Mouse (Mus musculus) myocyte (in vitro differentiated cells): ENCODE results near the gene Ubqln5. TPM values are rescaled to one million over a fixed set of nuclear protein-coding genes. Genes with fewer than 3 reads are reported as not detected.

Source experiments
- H3K27me3 ChIP-seq: one replicate; pipeline ENCODE4 v1.6.1; 2011; ENCODE audit not compliant: control insufficient read depth, insufficient read depth, insufficient read length
- H3K36me3 ChIP-seq: one replicate; pipeline ENCODE4 v1.6.1; 2011; ENCODE audit not compliant: control insufficient read depth, insufficient read depth
- H3K4me2 ChIP-seq: one replicate; pipeline ENCODE4 v1.6.1; 2011; ENCODE audit warnings: low read depth, control low read depth
- H3K4me3 ChIP-seq: one replicate; pipeline ENCODE4 v1.5.1; 2011; ENCODE audit warnings: mild to moderate bottlenecking, control low read depth, moderate library complexity
- H3K79me2 ChIP-seq: one replicate; pipeline ENCODE4 v1.6.1; 2011; ENCODE audit not compliant: control insufficient read depth, insufficient read depth
- H3ac ChIP-seq: one replicate; pipeline ENCODE4 v1.6.1; 2011; ENCODE audit not compliant: control insufficient read depth, insufficient read length
- CEBPB ChIP-seq: IDR thresholded peaks from 2 replicates; pipeline ENCODE4 v1.6.1; 2011; ENCODE audit warnings: mild to moderate bottlenecking, moderate library complexity; ENCODE audit not compliant: poor library complexity, insufficient read depth, severe bottlenecking
- E2F4 ChIP-seq: IDR thresholded peaks from one replicate; pipeline ENCODE4 v1.6.1; 2011; ENCODE audit warnings: mild to moderate bottlenecking, control low read depth, moderate library complexity; ENCODE audit not compliant: insufficient read depth
- MAX ChIP-seq: IDR thresholded peaks from one replicate; pipeline ENCODE4 v1.6.1; 2011; ENCODE audit warnings: low read depth, mild to moderate bottlenecking, control low read depth
- MYOD1 ChIP-seq, 3 experiments: IDR thresholded peaks; one replicate each; pipeline ENCODE4 v1.6.1; 2011; ENCODE audit warnings: control low read depth in 2 of 3, low read depth in 2 of 3, mild to moderate bottlenecking in 2 of 3, moderate library complexity in 1 of 3; ENCODE audit not compliant: insufficient read length in 2 of 3, control insufficient read depth in 1 of 3
- MYOG ChIP-seq, 3 experiments: IDR thresholded peaks; one replicate each; pipeline ENCODE4 v1.6.1; 2011; ENCODE audit warnings: control low read depth in 2 of 3, low read depth in 2 of 3, mild to moderate bottlenecking in 2 of 3; ENCODE audit not compliant: insufficient read length in 2 of 3, control insufficient read depth in 1 of 3, insufficient read depth in 1 of 3
- POLR2A ChIP-seq: IDR thresholded peaks from one replicate; pipeline ENCODE4 v1.6.1; 2011; ENCODE audit warnings: low read depth, mild to moderate bottlenecking, control low read depth, moderate library complexity; ENCODE audit not compliant: insufficient read length
- POLR2AphosphoS2 ChIP-seq: IDR thresholded peaks from one replicate; pipeline ENCODE4 v1.6.1; 2011; ENCODE audit warnings: low read depth, control low read depth; ENCODE audit not compliant: insufficient read length
- REST ChIP-seq: IDR thresholded peaks from one replicate; pipeline ENCODE4 v1.6.1; 2011; ENCODE audit warnings: mild to moderate bottlenecking, control low read depth, moderate library complexity; ENCODE audit not compliant: insufficient read depth, insufficient read length
- SRF ChIP-seq: IDR thresholded peaks from one replicate; pipeline ENCODE4 v1.6.1; 2011; ENCODE audit warnings: low read depth; ENCODE audit not compliant: control insufficient read depth, insufficient read length
- TCF12 ChIP-seq: IDR thresholded peaks from one replicate; pipeline ENCODE4 v1.6.1; 2011; ENCODE audit warnings: mild to moderate bottlenecking, control low read depth; ENCODE audit not compliant: poor library complexity, insufficient read depth, severe bottlenecking
- TCF3 ChIP-seq: IDR thresholded peaks from one replicate; pipeline ENCODE4 v1.6.1; 2011; ENCODE audit warnings: low read depth, control low read depth; ENCODE audit not compliant: insufficient read length
- USF1 ChIP-seq: IDR thresholded peaks from one replicate; pipeline ENCODE4 v1.6.1; 2011; ENCODE audit warnings: low read depth, mild to moderate bottlenecking, control low read depth, moderate library complexity
- polyA plus RNA-seq: library from polyadenylated mRNA; unstranded; fragments of >200 nt; fragmentation: generic; extraction: Trizol; gene quantifications from one replicate; pipeline ENCODE4 v1.2.1, GENCODE M21; 2012; ENCODE audit warnings: missing spikeins

Ubqln5 gene
- polyA plus RNA-seq, 1 experiment = not detected

DNA sequence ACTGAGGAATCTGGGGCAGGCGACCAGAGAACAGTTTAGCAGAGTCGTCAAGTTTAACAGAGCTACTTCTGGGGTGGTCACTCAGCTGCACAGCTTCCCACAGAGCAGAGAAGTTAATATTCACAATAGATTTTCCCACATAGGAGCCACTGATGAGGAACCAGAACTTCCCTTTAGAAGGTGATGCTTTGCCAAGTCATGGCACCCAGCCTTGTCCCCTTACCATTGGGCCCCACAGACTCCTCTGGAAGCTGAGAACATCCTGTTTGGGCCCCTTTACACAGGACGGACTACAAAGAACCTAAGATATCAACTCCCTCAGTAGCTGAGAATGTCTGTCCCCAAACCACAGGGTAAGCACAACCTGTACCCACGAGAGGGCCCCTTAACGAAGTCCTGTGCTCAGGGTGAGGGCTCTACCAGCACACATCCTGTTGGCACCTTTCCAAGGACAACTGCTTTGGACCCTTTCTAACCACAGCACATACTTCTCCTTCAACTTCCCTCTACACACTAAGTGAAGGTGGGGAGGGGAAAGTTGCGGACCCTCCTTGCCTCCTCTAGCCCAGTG is 40.1 kb upstream of the Ubqln5 start:
- Histone ChIP-seq H3K4me2 (no peak overlapping the region), H3K27me3 (no peaks in the 10 kb centered on the region), H3ac (no peak overlapping the region), H3K4me3 (no peak overlapping the region), H3K79me2 (no peaks in the 10 kb centered on the region), H3K36me3 (no peaks in the 10 kb centered on the region)
- TF ChIP-seq POLR2A (no peak), TCF3 (no peak), SRF (no peak), MYOD1 (IDR thresholded peaks at IDR 0.05; ENCODE audit: control insufficient read depth in 1 of 3, insufficient read length in 2 of 3, low read depth in 2 of 3) (no peak), TCF12 (no peak), CEBPB (no peak), POLR2AphosphoS2 (no peak), REST (no peak), USF1 (no peak), E2F4 (no peak), MAX (no peak), MYOG (IDR thresholded peaks at IDR 0.05; ENCODE audit: control insufficient read depth in 1 of 3, insufficient read depth in 1 of 3, insufficient read length in 2 of 3, low read depth in 2 of 3) (no peak)

DNA sequence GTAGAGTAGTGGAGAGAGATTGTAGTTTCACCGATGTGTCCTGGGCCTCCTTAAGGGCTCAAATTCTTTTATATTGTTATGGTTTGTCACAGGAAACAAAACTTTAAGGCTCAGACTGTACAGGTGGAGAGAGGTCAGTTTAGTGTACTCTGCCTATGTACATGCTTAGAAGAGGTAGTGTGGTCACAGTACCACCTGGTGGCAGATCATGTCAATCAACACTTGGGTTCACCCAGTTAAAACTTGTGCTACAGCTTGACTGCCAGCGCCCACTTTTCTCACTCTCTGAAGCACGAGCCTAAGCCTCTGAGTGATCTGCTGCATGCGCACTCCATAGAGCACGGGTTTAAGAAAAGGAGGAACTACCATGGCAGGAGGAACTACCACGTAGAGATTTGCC is 37.5 kb upstream of the Ubqln5 start:
- H3K4me3 ChIP-seq = no peak overlapping the region
- H3K27me3 ChIP-seq = no peaks in the 10 kb centered on the region
- no peak overlapping the region for H3ac ChIP-seq
- H3K79me2 ChIP-seq = no peaks in the 10 kb centered on the region
- no peaks in the 10 kb centered on the region for H3K36me3 ChIP-seq
- TF ChIP-seq MYOG (IDR thresholded peaks at IDR 0.05; ENCODE audit: control insufficient read depth in 1 of 3, insufficient read depth in 1 of 3, insufficient read length in 2 of 3, low read depth in 2 of 3) (no peak), MAX (no peak), POLR2AphosphoS2 (no peak), TCF3 (no peak), CEBPB (no peak), POLR2A (no peak), TCF12 (no peak), REST (no peak), SRF (no peak), MYOD1 (IDR thresholded peaks at IDR 0.05; ENCODE audit: control insufficient read depth in 1 of 3, insufficient read length in 2 of 3, low read depth in 2 of 3) (no peak), E2F4 (no peak), USF1 (no peak)
- no peak overlapping the region for H3K4me2 ChIP-seq

DNA sequence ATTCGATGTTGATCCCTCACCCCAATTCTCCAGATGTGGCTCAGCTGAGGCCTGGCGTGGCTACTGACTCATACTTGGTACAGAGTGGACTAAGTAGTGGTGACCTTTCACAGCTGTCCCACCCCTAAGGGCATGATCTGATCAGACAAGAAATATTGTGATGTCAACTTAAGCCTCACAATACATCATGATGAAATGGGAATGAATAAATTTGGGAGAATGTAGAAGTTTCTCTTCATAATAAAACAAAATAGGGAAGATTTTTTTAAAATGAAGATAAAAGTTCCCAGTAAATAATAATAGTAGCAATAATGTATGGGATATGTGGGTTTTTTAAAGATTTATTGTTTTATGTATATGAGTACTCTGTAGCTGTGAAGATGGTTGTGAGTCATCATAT is 20.8 kb upstream of the Ubqln5 start, which contains the start of gene Ubqlnl:
Ubqlnl (minus strand) TSS at position 101 of the 400 bp plus-strand sequence.
- Histone ChIP-seq H3ac (no peak within 1 kb of the TSS), H3K4me2 (no peak within 1 kb of the TSS), H3K36me3 (no peaks in the 10 kb centered on the region), H3K4me3 (no peak within 1 kb of the TSS), H3K79me2 (no peaks in the 10 kb centered on the region), H3K27me3 (no peaks in the 10 kb centered on the region)
- TF ChIP-seq MYOG (IDR thresholded peaks at IDR 0.05; ENCODE audit: control insufficient read depth in 1 of 3, insufficient read depth in 1 of 3, insufficient read length in 2 of 3, low read depth in 2 of 3) (no peak), REST (no peak), E2F4 (no peak), MAX (no peak), POLR2A (no peak), MYOD1 (IDR thresholded peaks at IDR 0.05; ENCODE audit: control insufficient read depth in 1 of 3, insufficient read length in 2 of 3, low read depth in 2 of 3) (no peak), POLR2AphosphoS2 (no peak), SRF (no peak), TCF12 (no peak), CEBPB (no peak), TCF3 (no peak), USF1 (no peak)

DNA sequence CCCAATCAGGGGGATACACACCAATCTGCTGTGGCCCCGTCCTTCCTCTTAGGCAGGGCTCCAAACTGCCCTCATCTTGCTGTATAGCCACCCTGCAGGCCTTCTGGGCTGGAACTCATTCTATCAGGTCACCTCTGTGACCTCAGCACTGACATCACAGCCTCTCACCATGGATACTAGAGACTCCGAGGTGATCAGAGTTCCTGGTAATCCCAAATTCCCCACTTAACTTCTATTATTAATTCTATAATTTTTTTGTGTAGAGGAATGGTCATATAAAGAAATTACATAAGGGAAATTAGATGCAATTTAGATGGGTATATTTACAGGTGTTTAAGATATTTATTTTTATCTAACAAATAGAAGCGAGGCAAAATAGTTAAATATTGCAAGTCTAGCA is 13.6 kb upstream of the Ubqln5 start, which contains the start of gene Ubqln3:
Ubqln3 (minus strand) TSS at position 101 of the 400 bp plus-strand sequence.
- Histone ChIP-seq H3K36me3 (no peaks in the 10 kb centered on the region), H3K27me3 (no peaks in the 10 kb centered on the region)

DNA sequence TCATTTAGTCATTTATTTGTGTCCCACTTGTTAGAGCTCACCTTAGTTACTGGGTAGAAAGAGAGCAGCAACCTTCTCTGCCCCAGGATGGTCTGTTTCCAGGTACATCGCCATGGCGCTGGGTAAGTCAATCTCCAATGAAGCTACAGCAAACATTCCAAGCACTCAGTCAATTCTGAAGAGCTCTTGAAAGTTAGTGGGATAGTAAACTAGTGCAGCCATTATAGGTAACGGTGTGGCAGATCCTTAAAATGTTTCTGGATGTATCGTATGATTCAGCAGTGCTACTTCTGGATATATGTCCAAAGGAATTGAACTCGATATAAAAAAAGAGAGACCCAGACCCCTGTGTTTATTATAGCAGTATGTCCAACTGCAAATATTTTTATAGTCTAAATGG is 7.7 kb upstream of the Ubqln5 start, which contains the start of gene Olfr643:
Olfr643 (minus strand) TSS at position 101 of the 400 bp plus-strand sequence.
- H3K79me2 ChIP-seq = no peaks in the 10 kb centered on the region
- no peak within 1 kb of the TSS for H3K4me3 ChIP-seq
- H3K27me3 ChIP-seq = no peaks in the 10 kb centered on the region
- no peak within 1 kb of the TSS for H3ac ChIP-seq
- TF ChIP-seq MYOG (IDR thresholded peaks at IDR 0.05; ENCODE audit: control insufficient read depth in 1 of 3, insufficient read depth in 1 of 3, insufficient read length in 2 of 3, low read depth in 2 of 3) (no peak), POLR2AphosphoS2 (no peak), USF1 (no peak), E2F4 (no peak), REST (no peak), CEBPB (no peak), MAX (no peak), TCF3 (no peak), SRF (no peak), POLR2A (no peak), MYOD1 (IDR thresholded peaks at IDR 0.05; ENCODE audit: control insufficient read depth in 1 of 3, insufficient read length in 2 of 3, low read depth in 2 of 3) (no peak), TCF12 (no peak)
- no peaks in the 10 kb centered on the region for H3K36me3 ChIP-seq
- H3K4me2 ChIP-seq = no peak within 1 kb of the TSS

More for the DNA sequence above, 13.6 kb upstream of the Ubqln5 start, which contains the start of gene Ubqln3:
- Histone ChIP-seq H3K4me2 (no peak within 1 kb of the TSS), H3K4me3 (no peak within 1 kb of the TSS), H3ac (no peak within 1 kb of the TSS), H3K79me2 (no peaks in the 10 kb centered on the region)
- no peak for TF ChIP-seq POLR2A
